Mouse (Mus musculus): Measurements from ENCODE around the gene Nkx2-3. TPM values are rescaled to one million over a fixed set of nuclear protein-coding genes. Genes with fewer than 3 reads are reported as not detected.

Gene Nkx2-3
- polyA plus RNA-seq, 1 experiment from 2014 or later = not detected

DNA sequence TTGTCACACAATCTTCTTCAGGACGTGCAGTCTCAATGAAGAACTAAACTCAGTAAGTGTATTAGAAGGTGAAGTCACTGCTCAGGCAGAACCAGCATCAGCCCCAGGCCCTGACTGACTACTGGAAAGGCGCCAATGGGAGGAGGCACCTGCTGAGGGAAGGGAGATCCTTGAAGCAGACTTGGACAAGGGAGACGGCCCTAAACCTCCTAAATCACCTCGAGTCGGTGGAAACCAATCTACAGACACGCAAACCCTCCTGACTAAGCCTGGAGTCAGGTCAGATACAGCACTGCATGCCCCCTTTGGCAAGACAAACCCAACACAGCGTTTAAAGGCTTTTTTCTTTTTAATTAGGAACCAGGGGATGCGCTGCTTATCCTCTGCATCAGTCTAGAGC is 51.3 kb downstream of the Nkx2-3 start:
- H3K9me3 ChIP-seq = no peaks in the 10 kb centered on the region
- H3K27me3 ChIP-seq = no peaks in the 10 kb centered on the region
- H3K36me3 ChIP-seq = peaks cover 26% of the 10 kb centered on the region
- H3K4me2 ChIP-seq = no peak overlapping the region
- ATAC-seq (ENCODE audit: insufficient number of reproducible peaks, low FRiP score, low TSS enrichment, low read depth) = no peak
- H3K4me3 ChIP-seq = no peak overlapping the region
- WGBS = 57% methylated on average over 8 of the region's 8 CpGs
- no peak overlapping the region for H3K27ac ChIP-seq
- peaks cover 12% of the 10 kb centered on the region; the same call in 1 of the 2 replicates for H3K4me1 ChIP-seq
- H3K9ac ChIP-seq = no peak overlapping the region

Small RNA genes within 50 kb of the gene (microRNA-seq; reads per million reads assigned to microRNA genes)
- gene Gm22646 = not detected

Other genes with a start within 250 kb of the Nkx2-3 start
- 5.3 and 7.1 TPM in 2 replicates for gene Hpse2, start 224.0 kb upstream of the Nkx2-3 start, polyA plus RNA-seq (2015; fragmentation: Nextera tagmentation; extraction: Ambion mirVana)
- 1.4 and 1.7 TPM in 2 replicates for gene Cnnm1, start 171.9 kb upstream of the Nkx2-3 start, polyA plus RNA-seq (2015; fragmentation: Nextera tagmentation; extraction: Ambion mirVana)
- gene Got1, start 87.7 kb upstream of the Nkx2-3 start, polyA plus RNA-seq (2015; fragmentation: Nextera tagmentation; extraction: Ambion mirVana) = 22.7 and 30.6 TPM in 2 replicates
- gene Slc25a28, start 62.6 kb downstream of the Nkx2-3 start, polyA plus RNA-seq (2015; fragmentation: Nextera tagmentation; extraction: Ambion mirVana) = 13.5 and 13.9 TPM in 2 replicates
- gene Entpd7, start 77.3 kb downstream of the Nkx2-3 start, polyA plus RNA-seq (2015; fragmentation: Nextera tagmentation; extraction: Ambion mirVana) = 9.9 and 11.5 TPM in 2 replicates
- gene Cutc, start 140.7 kb downstream of the Nkx2-3 start, polyA plus RNA-seq (2015; fragmentation: Nextera tagmentation; extraction: Ambion mirVana) = 13.6 and 13.7 TPM in 2 replicates
- gene Cox15, start 140.7 kb downstream of the Nkx2-3 start, polyA plus RNA-seq (2015; fragmentation: Nextera tagmentation; extraction: Ambion mirVana) = 9.3 and 10.4 TPM in 2 replicates
- 0.03 TPM in 1 of 2 replicates, not detected in the other for gene Abcc2, start 169.9 kb downstream of the Nkx2-3 start, polyA plus RNA-seq (2015; fragmentation: Nextera tagmentation; extraction: Ambion mirVana)

All from limb, embryonic 15.5 days (tissue).